In the genomic region with DNA sequence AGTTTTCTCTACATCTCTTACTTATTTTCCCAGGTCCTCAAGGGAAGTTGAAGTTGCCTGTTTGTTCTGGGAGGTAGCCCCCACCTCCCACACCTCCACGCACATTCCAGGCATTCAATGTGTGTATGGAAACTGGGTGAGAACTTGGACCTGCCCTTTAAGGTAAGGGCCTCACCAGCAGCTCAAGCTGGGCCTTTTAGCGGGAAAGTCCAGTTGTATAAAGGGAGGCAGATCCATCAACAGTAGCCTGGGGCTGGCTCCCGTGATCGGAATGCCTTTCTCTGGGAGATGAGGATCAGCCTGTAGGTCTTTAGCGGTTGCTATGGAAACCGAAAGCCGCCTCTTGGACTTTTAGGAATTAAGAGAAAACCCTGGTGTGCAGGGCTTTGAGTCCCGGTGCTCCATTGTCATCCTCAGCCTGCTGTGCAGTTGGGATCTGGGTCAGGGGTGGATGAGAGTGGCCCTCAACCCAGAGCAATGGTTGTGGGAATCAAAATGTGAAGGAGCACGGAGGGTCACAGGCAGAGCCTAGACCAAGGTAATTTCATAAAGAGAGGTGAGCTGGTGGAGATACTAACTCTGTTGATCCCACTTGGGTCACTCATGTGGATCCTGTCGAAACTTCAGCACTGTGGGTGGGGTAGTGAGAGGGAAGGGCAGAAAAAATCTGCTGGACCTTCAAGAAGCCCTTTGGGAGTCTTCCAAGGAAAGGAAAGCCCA, we compare ENCODE assay signal across 8 mouse cellular contexts. TPM values are rescaled to one million over a fixed set of nuclear protein-coding genes. Genes with fewer than 3 reads are reported as not detected.
DNase-seq lines count a peak whose midpoint lies in the region; ATAC-seq lines count a peak whose summit lies in the region.

No protein-coding gene starts in this region.

- no peak overlapping the region for H3K9ac ChIP-seq in heart, embryonic 15.5 days
- no peak overlapping the region for H3K9ac ChIP-seq in neural tube, embryonic 15.5 days (replicated peaks)

- no peaks in the 10 kb centered on the region for H3K9me3 ChIP-seq in heart, embryonic 15.5 days (replicated peaks)
- no peaks in the 10 kb centered on the region for H3K9me3 ChIP-seq in neural tube, embryonic 15.5 days (replicated peaks)

- peaks cover 36% of the 10 kb centered on the region for H3K4me1 ChIP-seq in heart, embryonic 15.5 days (replicated peaks)
- H3K4me1 ChIP-seq in neural tube, embryonic 15.5 days, result peaks cover 62% of the 10 kb centered on the region

- no peak overlapping the region for H3K4me3 ChIP-seq in heart, embryonic 15.5 days
- H3K4me3 ChIP-seq in neural tube, embryonic 15.5 days (replicated peaks), result no peak overlapping the region

- intact Hi-C loops in heart, postnatal 25 days (cut with DNase I), result no loop called here

- H3K36me3 ChIP-seq in heart, embryonic 15.5 days, result no peaks in the 10 kb centered on the region
- H3K36me3 ChIP-seq in neural tube, embryonic 15.5 days, result no peaks in the 10 kb centered on the region

- no peak for ATAC-seq in heart, embryonic 15.5 days (replicated peaks; ENCODE audit: insufficient number of reproducible peaks, insufficient read depth, low FRiP score, low read depth)
- ATAC-seq in neural tube, embryonic 15.5 days (ENCODE audit: low FRiP score), result no peak

- H3K4me2 ChIP-seq in heart, embryonic 15.5 days, result no peak overlapping the region
- H3K4me2 ChIP-seq in neural tube, embryonic 15.5 days, result no peak overlapping the region

- peaks cover 56% of the 10 kb centered on the region for H3K27me3 ChIP-seq in heart, embryonic 15.5 days
- peaks cover 35% of the 10 kb centered on the region for H3K27me3 ChIP-seq in neural tube, embryonic 15.5 days (replicated peaks)

- WGBS in heart, embryonic 15.5 days, result 38% methylated on average over 10 of the region's 10 CpGs
- 10% methylated on average over 10 of the region's 10 CpGs for WGBS in neural tube, embryonic 15.5 days

- H3K27ac ChIP-seq in heart, embryonic 15.5 days, result peak overlapping the region; percentile 48; the same call in 1 of the 2 replicates
- 0 out of 2 replicates have a peak overlapping the region, but pooled peaks have one; percentile 9 for H3K27ac ChIP-seq in neural tube, embryonic 15.5 days (replicated peaks)

- DNase-seq in heart, postnatal 25 days (ENCODE audit: low spot score), result no peak
- peak; percentile 68 for DNase-seq in embryo, embryonic 9.5 days (ENCODE audit: extremely low spot score)
- DNase-seq in kidney, postnatal 25 days, result peak; percentile 42 to 60
- DNase-seq in heart, adult 8-10 months (ENCODE audit: low spot score), result no peak
- DNase-seq in spleen, postnatal 4 days (ENCODE audit: low spot score in 2 of 2), result no peak
- no peak for DNase-seq in urinary bladder, adult 18-20 months (ENCODE audit: low spot score in 2 of 2)

RNA-seq across cellular contexts. Expression of a gene that starts 2.3 kb away (rescaled TPM):
- 14.8 and 19.0 TPM in 2 replicates for polyA plus RNA-seq in heart, embryonic 15.5 days (2015; fragmentation: Nextera tagmentation; extraction: Ambion mirVana)
- total RNA-seq in heart, postnatal 25 days (2021), result 10 to 100 TPM; 19.4 to 24.5 TPM
- polyA plus RNA-seq in neural tube, embryonic 15.5 days (2015; fragmentation: Nextera tagmentation; extraction: Ambion mirVana), result 39.1 and 39.7 TPM in 2 replicates
- 10 to 100 TPM; 22.2 to 28.5 (median 25.3) TPM for total RNA-seq in heart, adult 8-10 months (2022)

RNA-seq across cellular contexts. Expression of a gene that starts 2.5 kb away (rescaled TPM):
- 1.6 and 3.4 TPM in 2 replicates for polyA plus RNA-seq in heart, embryonic 15.5 days (2015; fragmentation: Nextera tagmentation; extraction: Ambion mirVana)
- under 1 TPM in 1 of 2 experiments, not detected in 1; 0.67 TPM for total RNA-seq in heart, postnatal 25 days (2021)
- polyA plus RNA-seq in neural tube, embryonic 15.5 days (2015; fragmentation: Nextera tagmentation; extraction: Ambion mirVana), result 0.95 and 2.5 TPM in 2 replicates
- total RNA-seq in heart, adult 8-10 months (2022), result under 1 TPM in 1 of 4 experiments, not detected in 3; 0.75 TPM

RNA-seq across cellular contexts. Expression of a gene that starts 10.2 kb away (rescaled TPM):
- polyA plus RNA-seq in heart, embryonic 15.5 days (2015; fragmentation: Nextera tagmentation; extraction: Ambion mirVana), result 1.2 and 1.7 TPM in 2 replicates
- total RNA-seq in heart, postnatal 25 days (2021), result 1 to 10 TPM; 1.5 to 2.1 TPM
- 7.1 and 8.0 TPM in 2 replicates for polyA plus RNA-seq in neural tube, embryonic 15.5 days (2015; fragmentation: Nextera tagmentation; extraction: Ambion mirVana)
- 1 to 10 TPM in 2 of 4 experiments, under 1 TPM in 2; 0.26 to 1.5 (median 0.86) TPM for total RNA-seq in heart, adult 8-10 months (2022)

RNA-seq across cellular contexts. Expression of a gene that starts 28.9 kb away (rescaled TPM):
- 5.7 and 9.7 TPM in 2 replicates for polyA plus RNA-seq in heart, embryonic 15.5 days (2015; fragmentation: Nextera tagmentation; extraction: Ambion mirVana)
- 1 to 10 TPM; 4.7 to 5.7 TPM for total RNA-seq in heart, postnatal 25 days (2021)
- polyA plus RNA-seq in neural tube, embryonic 15.5 days (2015; fragmentation: Nextera tagmentation; extraction: Ambion mirVana), result 134 and 169 TPM in 2 replicates
- 1 to 10 TPM; 3.4 to 4.6 (median 3.9) TPM for total RNA-seq in heart, adult 8-10 months (2022)

Comparison
In these comparisons a context has a peak if more than half of its experiments do, and no peak if none do; other contexts are left out.
1. DNase-seq: peak in embryo, embryonic 9.5 days (single experiment) and kidney, postnatal 25 days (2 of 2); none in heart, postnatal 25 days (single experiment), heart, adult 8-10 months (single experiment), spleen, postnatal 4 days (0 of 2) and urinary bladder, adult 18-20 months (0 of 2).